Mouse (Mus musculus): Measurements from ENCODE around the gene Limch1. TPM values are rescaled to one million over a fixed set of nuclear protein-coding genes. Genes with fewer than 3 reads are reported as not detected.

Gene Limch1
- polyA plus RNA-seq, 1 experiment: not detected

- TF ChIP-seq GATA1 (IDR thresholded peaks at IDR 0.05; ENCODE audit: low read length): no peak
Observed at GRCm38 (mm10) chr5:66730621-66731301, 14.9 kb upstream of the Limch1 start.

- no peak for TF ChIP-seq GATA1 (IDR thresholded peaks at IDR 0.05; ENCODE audit: low read length)
Observed at GRCm38 (mm10) chr5:66731302-66731697, 14.3 kb upstream of the Limch1 start.

GRCm38 (mm10) chr5:66733556-66733955 is 12.1 kb upstream of the Limch1 start:
- no peak for TF ChIP-seq GATA1 (IDR thresholded peaks at IDR 0.05; ENCODE audit: low read length)

GRCm38 (mm10) chr5:66739376-66739775 is 6.3 kb upstream of the Limch1 start:
- no peak for TF ChIP-seq GATA1 (IDR thresholded peaks at IDR 0.05; ENCODE audit: low read length)

- no peak for TF ChIP-seq GATA1 (IDR thresholded peaks at IDR 0.05; ENCODE audit: low read length)
Observed at GRCm38 (mm10) chr5:66745996-66746681, 512 bp downstream of the Limch1 start.

GRCm38 (mm10) chr5:66746761-66747160 is 1.1 kb downstream of the Limch1 start:
- no peak for TF ChIP-seq GATA1 (IDR thresholded peaks at IDR 0.05; ENCODE audit: low read length)

GRCm38 (mm10) chr5:66747761-66748430 is 2.3 kb downstream of the Limch1 start:
- no peak for TF ChIP-seq GATA1 (IDR thresholded peaks at IDR 0.05; ENCODE audit: low read length)

- no peak for TF ChIP-seq GATA1 (IDR thresholded peaks at IDR 0.05; ENCODE audit: low read length)
Observed at GRCm38 (mm10) chr5:66748448-66749115, 3.0 kb downstream of the Limch1 start.

GRCm38 (mm10) chr5:66750641-66751040 is 5.0 kb downstream of the Limch1 start:
- no peak for TF ChIP-seq GATA1 (IDR thresholded peaks at IDR 0.05; ENCODE audit: low read length)

- TF ChIP-seq GATA1 (IDR thresholded peaks at IDR 0.05; ENCODE audit: low read length): no peak
Observed at GRCm38 (mm10) chr5:66751332-66751980, 5.8 kb downstream of the Limch1 start.

GRCm38 (mm10) chr5:66753620-66754019 is 8.0 kb downstream of the Limch1 start:
- no peak for TF ChIP-seq GATA1 (IDR thresholded peaks at IDR 0.05; ENCODE audit: low read length)

- TF ChIP-seq GATA1 (IDR thresholded peaks at IDR 0.05; ENCODE audit: low read length): no peak
Observed at GRCm38 (mm10) chr5:66756821-66757705, 11.4 kb downstream of the Limch1 start.

- no peak for TF ChIP-seq GATA1 (IDR thresholded peaks at IDR 0.05; ENCODE audit: low read length)
Observed at GRCm38 (mm10) chr5:66757706-66758237, 12.1 kb downstream of the Limch1 start.

GRCm38 (mm10) chr5:66759354-66759753 is 13.7 kb downstream of the Limch1 start:
- no peak for TF ChIP-seq GATA1 (IDR thresholded peaks at IDR 0.05; ENCODE audit: low read length)

Data from G1E-ER4 (cell line).